Mouse (Mus musculus): Measurements from ENCODE around the gene Dalrd3. TPM values are rescaled to one million over a fixed set of nuclear protein-coding genes. Genes with fewer than 3 reads are reported as not detected.

Gene Dalrd3
- polyA plus RNA-seq, 1 experiment from 2014 or later: 323 TPM

GRCm38 (mm10) chr9:108575321-108576297 lies 5.9 kb downstream of the Dalrd3 start:
- Histone ChIP-seq H3K4me2 (peak overlapping the region; percentile 78), H3K4me3 (no peak overlapping the region), H3K36me3 (peaks cover 41% of the 10 kb centered on the region), H3K4me1 (replicated peaks) (peaks cover 62% of the 10 kb centered on the region), H3K9me3 (no peaks in the 10 kb centered on the region), H3K27ac (replicated peaks) (no peak overlapping the region), H3K9ac (no peak overlapping the region), H3K27me3 (no peaks in the 10 kb centered on the region)
- no peak for ATAC-seq (ENCODE audit: low FRiP score, low read depth)
- WGBS: 87% methylated on average over 37 of the region's 37 CpGs

- H3K4me3 ChIP-seq: peak overlapping the region; percentile 80
- WGBS: 54% methylated on average over 6 of the region's 6 CpGs
- H3K27me3 ChIP-seq: no peaks in the 10 kb centered on the region
- peaks cover 35% of the 10 kb centered on the region for H3K36me3 ChIP-seq
- H3K9ac ChIP-seq: peak overlapping the region; percentile 82
- H3K27ac ChIP-seq (replicated peaks): 0 out of 2 replicates have a peak overlapping the region, but pooled peaks have one; percentile 96
- H3K4me1 ChIP-seq (replicated peaks): peaks cover 57% of the 10 kb centered on the region
- no peaks in the 10 kb centered on the region for H3K9me3 ChIP-seq
- no peak for ATAC-seq (ENCODE audit: low FRiP score, low read depth)
- peak overlapping the region; percentile 78 for H3K4me2 ChIP-seq
These were observed 7.3 kb downstream of the Dalrd3 start for GRCm38 (mm10) chr9:108577025-108577424.

- Histone ChIP-seq H3K9me3 (no peaks in the 10 kb centered on the region), H3K27ac (replicated peaks) (peak overlapping the region; percentile 96), H3K36me3 (peaks cover 24% of the 10 kb centered on the region), H3K27me3 (no peaks in the 10 kb centered on the region), H3K4me1 (replicated peaks) (peaks cover 57% of the 10 kb centered on the region), H3K4me3 (peak overlapping the region; percentile 80), H3K4me2 (peak overlapping the region; percentile 78), H3K9ac (peak overlapping the region; percentile 82)
- under 1% methylated on average over 24 of the region's 24 CpGs for WGBS
- peak; percentile 53; the same call in 1 of the 2 replicates for ATAC-seq (ENCODE audit: low FRiP score, low read depth)
These were observed 8.4 kb downstream of the Dalrd3 start for GRCm38 (mm10) chr9:108577934-108578544.

GRCm38 (mm10) chr9:108578545-108579343 lies 9.1 kb downstream of the Dalrd3 start, which contains the start of gene Wdr6:
Gene Wdr6, minus strand, starts transcription at chr9:108578739.
- Histone ChIP-seq H3K27ac (replicated peaks) (peak within 1 kb of the TSS; percentile 96), H3K9me3 (no peaks in the 10 kb centered on the region), H3K4me2 (peak within 1 kb of the TSS; percentile 78), H3K4me3 (peak within 1 kb of the TSS; percentile 80), H3K4me1 (replicated peaks) (peaks cover 53% of the 10 kb centered on the region), H3K36me3 (peaks cover 17% of the 10 kb centered on the region), H3K27me3 (no peaks in the 10 kb centered on the region), H3K9ac (peak within 1 kb of the TSS; percentile 82)
- WGBS: 3% methylated on average over 51 of the region's 51 CpGs
- peak; percentile 97 for ATAC-seq (ENCODE audit: low FRiP score, low read depth)

GRCm38 (mm10) chr9:108579344-108579690 lies 9.6 kb downstream of the Dalrd3 start:
- no peaks in the 10 kb centered on the region for H3K27me3 ChIP-seq
- 74% methylated on average over 5 of the region's 5 CpGs for WGBS
- no peak for ATAC-seq (ENCODE audit: low FRiP score, low read depth)
- H3K4me1 ChIP-seq (replicated peaks): peaks cover 47% of the 10 kb centered on the region
- H3K9me3 ChIP-seq: no peaks in the 10 kb centered on the region
- H3K4me3 ChIP-seq: peak overlapping the region; percentile 80
- peak overlapping the region; percentile 78 for H3K4me2 ChIP-seq
- peaks cover 12% of the 10 kb centered on the region for H3K36me3 ChIP-seq
- peak overlapping the region; percentile 96 for H3K27ac ChIP-seq (replicated peaks)
- peak overlapping the region; percentile 82; the same call in 1 of the 2 replicates for H3K9ac ChIP-seq

GRCm38 (mm10) chr9:108587571-108588180 lies 18.0 kb downstream of the Dalrd3 start:
- ATAC-seq (ENCODE audit: low FRiP score, low read depth): peak; percentile 99
- peak overlapping the region; percentile 52 for H3K4me2 ChIP-seq
- peaks cover 39% of the 10 kb centered on the region for H3K4me1 ChIP-seq (replicated peaks)
- no peaks in the 10 kb centered on the region for H3K9me3 ChIP-seq
- peak overlapping the region; percentile 95 for H3K27ac ChIP-seq (replicated peaks)
- H3K27me3 ChIP-seq: no peaks in the 10 kb centered on the region
- H3K36me3 ChIP-seq: no peaks in the 10 kb centered on the region
- peak overlapping the region; percentile 20 for H3K4me3 ChIP-seq
- 2% methylated on average over 14 of the region's 14 CpGs for WGBS
- peak overlapping the region; percentile 29 for H3K9ac ChIP-seq

- ATAC-seq (ENCODE audit: low FRiP score, low read depth): no peak
- WGBS: 71% methylated on average over 5 of the region's 5 CpGs
- Histone ChIP-seq H3K9me3 (no peaks in the 10 kb centered on the region), H3K4me1 (replicated peaks) (peaks cover 39% of the 10 kb centered on the region), H3K27me3 (no peaks in the 10 kb centered on the region), H3K4me2 (no peak overlapping the region), H3K9ac (no peak overlapping the region), H3K4me3 (no peak overlapping the region), H3K36me3 (no peaks in the 10 kb centered on the region), H3K27ac (replicated peaks) (peak overlapping the region; percentile 95)
These were observed 19.5 kb downstream of the Dalrd3 start for GRCm38 (mm10) chr9:108589229-108589628.

- no peaks in the 10 kb centered on the region for H3K36me3 ChIP-seq
- no peak overlapping the region for H3K9ac ChIP-seq
- H3K4me1 ChIP-seq (replicated peaks): peaks cover 40% of the 10 kb centered on the region
- no peaks in the 10 kb centered on the region for H3K27me3 ChIP-seq
- no peak for ATAC-seq (ENCODE audit: low FRiP score, low read depth)
- H3K4me3 ChIP-seq: no peak overlapping the region
- no peak overlapping the region for H3K4me2 ChIP-seq
- 69% methylated on average over 4 of the region's 4 CpGs for WGBS
- H3K27ac ChIP-seq (replicated peaks): no peak overlapping the region
- no peaks in the 10 kb centered on the region for H3K9me3 ChIP-seq
These were observed 21.8 kb downstream of the Dalrd3 start for GRCm38 (mm10) chr9:108591462-108591861.

GRCm38 (mm10) chr9:108594354-108594753 lies 24.7 kb downstream of the Dalrd3 start:
- Histone ChIP-seq H3K27ac (replicated peaks) (no peak overlapping the region), H3K4me2 (no peak overlapping the region), H3K36me3 (no peaks in the 10 kb centered on the region), H3K27me3 (no peaks in the 10 kb centered on the region), H3K4me1 (replicated peaks) (peaks cover 19% of the 10 kb centered on the region), H3K4me3 (no peak overlapping the region), H3K9me3 (no peaks in the 10 kb centered on the region), H3K9ac (no peak overlapping the region)
- ATAC-seq (ENCODE audit: low FRiP score, low read depth): no peak
- WGBS: 85% methylated on average over 3 of the region's 3 CpGs

- H3K36me3 ChIP-seq: no peaks in the 10 kb centered on the region
- WGBS: 1% methylated on average over 67 of the region's 69 CpGs
- peaks cover 15% of the 10 kb centered on the region for H3K4me1 ChIP-seq (replicated peaks)
- peak within 1 kb of the TSS; percentile 68 for H3K4me3 ChIP-seq
- H3K4me2 ChIP-seq: peak within 1 kb of the TSS; percentile 89
- H3K27ac ChIP-seq (replicated peaks): peak within 1 kb of the TSS; percentile 82
- peak; percentile 89 for ATAC-seq (ENCODE audit: low FRiP score, low read depth)
- H3K27me3 ChIP-seq: no peaks in the 10 kb centered on the region
- no peaks in the 10 kb centered on the region for H3K9me3 ChIP-seq
- H3K9ac ChIP-seq: peak within 1 kb of the TSS; percentile 68
These were observed 27.5 kb downstream of the Dalrd3 start, which contains the start of gene P4htm for GRCm38 (mm10) chr9:108596998-108597764. Gene P4htm, minus strand, starts transcription at chr9:108597667.
